Mouse (Mus musculus): ENCODE results near the gene Il21r. TPM values are rescaled to one million over a fixed set of nuclear protein-coding genes. Genes with fewer than 3 reads are reported as not detected.

Il21r gene
- polyA plus RNA-seq, 1 experiment from 2014 or later = 0.11 TPM

- H3K9me3 ChIP-seq (replicated peaks; ENCODE audit: control insufficient read depth, low read length) = no peaks in the 10 kb centered on the region
- DNase-seq (ENCODE audit: low spot score) (no peak), ATAC-seq (replicated peaks; ENCODE audit: insufficient number of reproducible peaks, low FRiP score, low TSS enrichment, low read depth) (no peak)
- no peaks in the 10 kb centered on the region for H3K4me1 ChIP-seq (ENCODE audit: control insufficient read depth, insufficient read depth, low read length)
- H3K9ac ChIP-seq (replicated peaks; ENCODE audit: low read length) = no peak overlapping the region
- no peak overlapping the region for H3K27ac ChIP-seq (replicated peaks; ENCODE audit: low read depth, low read length)
- H3K4me3 ChIP-seq (ENCODE audit: low read depth, low read length) = no peak overlapping the region
- H3K36me3 ChIP-seq (replicated peaks; ENCODE audit: control insufficient read depth, insufficient read depth, low read depth, low read length) = no peaks in the 10 kb centered on the region
- 81% methylated on average over 5 of the region's 5 CpGs for WGBS
- H3K27me3 ChIP-seq (ENCODE audit: control insufficient read depth, insufficient read depth, low read length) = no peaks in the 10 kb centered on the region
- no peak overlapping the region for H3K4me2 ChIP-seq (ENCODE audit: low read depth, low read length)
These were observed 19.2 kb upstream of the Il21r start for GRCm38 (mm10) chr7:125584005-125584369.

- H3K4me3 ChIP-seq (ENCODE audit: low read depth, low read length) = no peak overlapping the region
- no peaks in the 10 kb centered on the region for H3K9me3 ChIP-seq (replicated peaks; ENCODE audit: control insufficient read depth, low read length)
- H3K36me3 ChIP-seq (replicated peaks; ENCODE audit: control insufficient read depth, insufficient read depth, low read depth, low read length) = no peaks in the 10 kb centered on the region
- WGBS = 96% methylated on average over 23 of the region's 23 CpGs
- no peak for ATAC-seq (replicated peaks; ENCODE audit: insufficient number of reproducible peaks, low FRiP score, low TSS enrichment, low read depth)
- no peak overlapping the region for H3K4me2 ChIP-seq (ENCODE audit: low read depth, low read length)
- H3K27ac ChIP-seq (replicated peaks; ENCODE audit: low read depth, low read length) = no peak overlapping the region
- no peak overlapping the region for H3K9ac ChIP-seq (replicated peaks; ENCODE audit: low read length)
- H3K27me3 ChIP-seq (ENCODE audit: control insufficient read depth, insufficient read depth, low read length) = no peaks in the 10 kb centered on the region
- no peak for DNase-seq (ENCODE audit: low spot score)
- H3K4me1 ChIP-seq (ENCODE audit: control insufficient read depth, insufficient read depth, low read length) = no peaks in the 10 kb centered on the region
These were observed 16.9 kb upstream of the Il21r start for GRCm38 (mm10) chr7:125586355-125586754.

- Histone ChIP-seq H3K4me2 (ENCODE audit: low read depth, low read length) (no peak overlapping the region), H3K9ac (replicated peaks; ENCODE audit: low read length) (no peak overlapping the region), H3K4me3 (ENCODE audit: low read depth, low read length) (no peak overlapping the region), H3K27me3 (ENCODE audit: control insufficient read depth, insufficient read depth, low read length) (no peaks in the 10 kb centered on the region), H3K27ac (replicated peaks; ENCODE audit: low read depth, low read length) (no peak overlapping the region), H3K9me3 (replicated peaks; ENCODE audit: control insufficient read depth, low read length) (no peaks in the 10 kb centered on the region), H3K4me1 (ENCODE audit: control insufficient read depth, insufficient read depth, low read length) (no peaks in the 10 kb centered on the region), H3K36me3 (replicated peaks; ENCODE audit: control insufficient read depth, insufficient read depth, low read depth, low read length) (no peaks in the 10 kb centered on the region)
- WGBS = 85% methylated on average over 4 of the region's 4 CpGs
- DNase-seq (ENCODE audit: low spot score) (no peak), ATAC-seq (replicated peaks; ENCODE audit: insufficient number of reproducible peaks, low FRiP score, low TSS enrichment, low read depth) (no peak)
These were observed 14.5 kb upstream of the Il21r start for GRCm38 (mm10) chr7:125588721-125589120.

GRCm38 (mm10) chr7:125589896-125590295 is 13.3 kb upstream of the Il21r start:
- 81% methylated on average over 7 of the region's 7 CpGs for WGBS
- no peak overlapping the region for H3K27ac ChIP-seq (replicated peaks; ENCODE audit: low read depth, low read length)
- no peaks in the 10 kb centered on the region for H3K9me3 ChIP-seq (replicated peaks; ENCODE audit: control insufficient read depth, low read length)
- no peak overlapping the region for H3K9ac ChIP-seq (replicated peaks; ENCODE audit: low read length)
- no peak overlapping the region for H3K4me2 ChIP-seq (ENCODE audit: low read depth, low read length)
- H3K27me3 ChIP-seq (ENCODE audit: control insufficient read depth, insufficient read depth, low read length) = no peaks in the 10 kb centered on the region
- DNase-seq (ENCODE audit: low spot score) = no peak
- no peak overlapping the region for H3K4me3 ChIP-seq (ENCODE audit: low read depth, low read length)
- ATAC-seq (replicated peaks; ENCODE audit: insufficient number of reproducible peaks, low FRiP score, low TSS enrichment, low read depth) = no peak
- H3K4me1 ChIP-seq (ENCODE audit: control insufficient read depth, insufficient read depth, low read length) = no peaks in the 10 kb centered on the region
- no peaks in the 10 kb centered on the region for H3K36me3 ChIP-seq (replicated peaks; ENCODE audit: control insufficient read depth, insufficient read depth, low read depth, low read length)

- no peak overlapping the region for H3K4me3 ChIP-seq (ENCODE audit: low read depth, low read length)
- no peak overlapping the region for H3K9ac ChIP-seq (replicated peaks; ENCODE audit: low read length)
- 85% methylated on average over 4 of the region's 4 CpGs for WGBS
- no peaks in the 10 kb centered on the region for H3K9me3 ChIP-seq (replicated peaks; ENCODE audit: control insufficient read depth, low read length)
- no peaks in the 10 kb centered on the region for H3K36me3 ChIP-seq (replicated peaks; ENCODE audit: control insufficient read depth, insufficient read depth, low read depth, low read length)
- no peaks in the 10 kb centered on the region for H3K4me1 ChIP-seq (ENCODE audit: control insufficient read depth, insufficient read depth, low read length)
- no peaks in the 10 kb centered on the region for H3K27me3 ChIP-seq (ENCODE audit: control insufficient read depth, insufficient read depth, low read length)
- DNase-seq (ENCODE audit: low spot score) = no peak
- no peak overlapping the region for H3K4me2 ChIP-seq (ENCODE audit: low read depth, low read length)
- no peak for ATAC-seq (replicated peaks; ENCODE audit: insufficient number of reproducible peaks, low FRiP score, low TSS enrichment, low read depth)
- no peak overlapping the region for H3K27ac ChIP-seq (replicated peaks; ENCODE audit: low read depth, low read length)
These were observed 9.4 kb upstream of the Il21r start for GRCm38 (mm10) chr7:125593831-125594230.

- Histone ChIP-seq H3K36me3 (replicated peaks; ENCODE audit: control insufficient read depth, insufficient read depth, low read depth, low read length) (no peaks in the 10 kb centered on the region), H3K4me3 (ENCODE audit: low read depth, low read length) (no peak overlapping the region), H3K27me3 (ENCODE audit: control insufficient read depth, insufficient read depth, low read length) (no peaks in the 10 kb centered on the region), H3K4me1 (ENCODE audit: control insufficient read depth, insufficient read depth, low read length) (no peaks in the 10 kb centered on the region), H3K9me3 (replicated peaks; ENCODE audit: control insufficient read depth, low read length) (no peaks in the 10 kb centered on the region), H3K4me2 (ENCODE audit: low read depth, low read length) (no peak overlapping the region), H3K9ac (replicated peaks; ENCODE audit: low read length) (no peak overlapping the region), H3K27ac (replicated peaks; ENCODE audit: low read depth, low read length) (no peak overlapping the region)
- no peak for DNase-seq (ENCODE audit: low spot score)
- ATAC-seq (replicated peaks; ENCODE audit: insufficient number of reproducible peaks, low FRiP score, low TSS enrichment, low read depth) = no peak
- 78% methylated on average over 3 of the region's 3 CpGs for WGBS
These were observed 6.8 kb upstream of the Il21r start for GRCm38 (mm10) chr7:125596406-125596805.

- H3K4me1 ChIP-seq (ENCODE audit: control insufficient read depth, insufficient read depth, low read length) = no peaks in the 10 kb centered on the region
- H3K36me3 ChIP-seq (replicated peaks; ENCODE audit: control insufficient read depth, insufficient read depth, low read depth, low read length) = no peaks in the 10 kb centered on the region
- H3K4me2 ChIP-seq (ENCODE audit: low read depth, low read length) = no peak overlapping the region
- H3K9me3 ChIP-seq (replicated peaks; ENCODE audit: control insufficient read depth, low read length) = no peaks in the 10 kb centered on the region
- H3K27me3 ChIP-seq (ENCODE audit: control insufficient read depth, insufficient read depth, low read length) = no peaks in the 10 kb centered on the region
- H3K27ac ChIP-seq (replicated peaks; ENCODE audit: low read depth, low read length) = no peak overlapping the region
- ATAC-seq (replicated peaks; ENCODE audit: insufficient number of reproducible peaks, low FRiP score, low TSS enrichment, low read depth) (no peak), DNase-seq (ENCODE audit: low spot score) (no peak)
- 87% methylated on average over 9 of the region's 9 CpGs for WGBS
- H3K9ac ChIP-seq (replicated peaks; ENCODE audit: low read length) = no peak overlapping the region
- no peak overlapping the region for H3K4me3 ChIP-seq (ENCODE audit: low read depth, low read length)
These were observed 6.1 kb upstream of the Il21r start for GRCm38 (mm10) chr7:125597083-125597482.

- H3K27me3 ChIP-seq (ENCODE audit: control insufficient read depth, insufficient read depth, low read length) = no peaks in the 10 kb centered on the region
- H3K4me1 ChIP-seq (ENCODE audit: control insufficient read depth, insufficient read depth, low read length) = no peaks in the 10 kb centered on the region
- no peak for DNase-seq (ENCODE audit: low spot score)
- no peak overlapping the region for H3K4me2 ChIP-seq (ENCODE audit: low read depth, low read length)
- no peaks in the 10 kb centered on the region for H3K9me3 ChIP-seq (replicated peaks; ENCODE audit: control insufficient read depth, low read length)
- no peak overlapping the region for H3K27ac ChIP-seq (replicated peaks; ENCODE audit: low read depth, low read length)
- H3K9ac ChIP-seq (replicated peaks; ENCODE audit: low read length) = no peak overlapping the region
- no peak overlapping the region for H3K4me3 ChIP-seq (ENCODE audit: low read depth, low read length)
- no peak for ATAC-seq (replicated peaks; ENCODE audit: insufficient number of reproducible peaks, low FRiP score, low TSS enrichment, low read depth)
- 82% methylated on average over 11 of the region's 11 CpGs for WGBS
- no peaks in the 10 kb centered on the region for H3K36me3 ChIP-seq (replicated peaks; ENCODE audit: control insufficient read depth, insufficient read depth, low read depth, low read length)
These were observed 5.5 kb upstream of the Il21r start for GRCm38 (mm10) chr7:125597516-125598347.

All from embryonic facial prominence, embryonic 11.5 days (tissue).